Mouse (Mus musculus): ENCODE results near the gene H1fnt.

The H1fnt gene

GRCm38 (mm10) chr15:98257193-98257592, at the start of gene H1fnt:
Gene H1fnt (minus strand): TSS chr15:98257293.
- DNase-seq (ENCODE audit: low read depth) = no peak

- no peak for DNase-seq (ENCODE audit: low read depth)
Observed at GRCm38 (mm10) chr15:98295628-98296551, 38.8 kb upstream of the H1fnt start, which contains the start of gene Zfp641. Gene Zfp641 (minus strand): TSS chr15:98296161.

GRCm38 (mm10) chr15:98293651-98294050, 36.6 kb upstream of the H1fnt start:
- no peak for DNase-seq (ENCODE audit: low read depth)

GRCm38 (mm10) chr15:98288566-98288965, 31.5 kb upstream of the H1fnt start:
- no peak for DNase-seq (ENCODE audit: low read depth)

GRCm38 (mm10) chr15:98286418-98286817, 29.3 kb upstream of the H1fnt start:
- no peak for DNase-seq (ENCODE audit: low read depth)

- no peak for DNase-seq (ENCODE audit: low read depth)
Observed at GRCm38 (mm10) chr15:98257776-98258175, 683 bp upstream of the H1fnt start.

GRCm38 (mm10) chr15:98256271-98256670, 822 bp downstream of the H1fnt start:
- no peak for DNase-seq (ENCODE audit: low read depth)

GRCm38 (mm10) chr15:98235442-98235841, 21.7 kb downstream of the H1fnt start:
- DNase-seq (ENCODE audit: low read depth) = no peak

- DNase-seq (ENCODE audit: low read depth) = no peak
Observed at GRCm38 (mm10) chr15:98234350-98234749, 22.7 kb downstream of the H1fnt start, which contains the start of gene Olfr286. Gene Olfr286 (minus strand): TSS chr15:98234450.

- DNase-seq (ENCODE audit: low read depth) = no peak
Observed at GRCm38 (mm10) chr15:98226096-98226495, 31.0 kb downstream of the H1fnt start.

GRCm38 (mm10) chr15:98225610-98226009, 31.5 kb downstream of the H1fnt start:
- no peak for DNase-seq (ENCODE audit: low read depth)

GRCm38 (mm10) chr15:98222377-98222776, 34.7 kb downstream of the H1fnt start:
- DNase-seq (ENCODE audit: low read depth) = no peak

GRCm38 (mm10) chr15:98220877-98221276, 36.2 kb downstream of the H1fnt start, which contains the start of the genes Gm44579 and Olfr287:
Gene Gm44579 (minus strand): TSS chr15:98220977.
Gene Olfr287 (minus strand): TSS chr15:98221056.
- no peak for DNase-seq (ENCODE audit: low read depth)

GRCm38 (mm10) chr15:98214130-98214529, 43.0 kb downstream of the H1fnt start:
- DNase-seq (ENCODE audit: low read depth) = no peak

GRCm38 (mm10) chr15:98213336-98213870, 43.7 kb downstream of the H1fnt start:
- DNase-seq (ENCODE audit: low read depth) = no peak

- peak; percentile 35 for DNase-seq (ENCODE audit: low read depth)
Observed at GRCm38 (mm10) chr15:98209676-98210075, 47.4 kb downstream of the H1fnt start.

All from NIH3T3 (cell line).